Mouse (Mus musculus): ENCODE data around the gene Megf11.

DNA sequence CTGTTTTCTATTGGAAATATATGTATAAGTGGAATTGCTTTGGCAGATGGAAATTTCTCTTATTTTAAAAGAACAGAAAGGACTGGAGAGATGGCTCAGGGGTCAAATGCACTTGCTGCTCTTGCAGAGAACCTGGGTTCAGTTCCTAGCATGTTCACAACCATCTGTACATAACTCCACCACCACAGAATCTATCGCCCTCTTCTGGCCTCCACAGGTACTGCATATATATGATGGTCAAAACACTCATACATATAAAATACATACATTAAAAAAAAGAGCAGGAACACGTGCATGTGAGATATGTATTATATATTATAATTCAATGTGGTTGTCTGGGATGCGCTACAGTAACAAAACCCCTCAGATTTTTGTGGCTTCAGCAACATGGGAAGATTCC lies 34.2 kb upstream of the Megf11 start:
- TF ChIP-seq USF1 (IDR thresholded peaks at IDR 0.05; ENCODE audit: low read depth), result no peak
- no peak for TF ChIP-seq POLR2AphosphoS2 (IDR thresholded peaks at IDR 0.05; ENCODE audit: insufficient read length, low read depth)
- TF ChIP-seq MAX (IDR thresholded peaks at IDR 0.05; ENCODE audit: low read depth), result no peak
- TF ChIP-seq REST (IDR thresholded peaks at IDR 0.05; ENCODE audit: insufficient read depth, insufficient read length), result no peak
- no peak for TF ChIP-seq MYOD1 (IDR thresholded peaks at IDR 0.05; ENCODE audit: control insufficient read depth in 1 of 3, insufficient read length in 2 of 3, low read depth in 2 of 3)
- TF ChIP-seq POLR2A (IDR thresholded peaks at IDR 0.05; ENCODE audit: insufficient read length, low read depth), result no peak
- no peak for TF ChIP-seq MYOG (IDR thresholded peaks at IDR 0.05; ENCODE audit: control insufficient read depth in 1 of 3, insufficient read depth in 1 of 3, insufficient read length in 2 of 3, low read depth in 2 of 3)

All from myocyte (in vitro differentiated cells).